13 mouse cellular contexts compared by ENCODE assay signal in genomic region chr13:28426085-28426484, GRCm38 (mm10).
A peak's percentile ranks its signal among the peaks of the same experiment; 100 is the strongest.
DNase-seq lines count a peak whose midpoint lies in the region; ATAC-seq and TF ChIP-seq lines count a peak whose summit lies in the region.
"Had no signal": no experiment of that assay in that cellular context is flagged by ENCODE, and none has a peak within 500 bp of the region (broad histone marks: within the 10 kb centered on the region; RNA-seq: fewer than 3 reads in every experiment).

No protein-coding gene starts in this region.

- TF ChIP-seq CTCF in liver, adult 2 months (IDR thresholded peaks at IDR 0.05; ENCODE audit: low read depth, low read length): no peak
- TF ChIP-seq CTCF in stomach, postnatal 0 days (IDR thresholded peaks at IDR 0.05; ENCODE audit: low read depth): peak; percentile 47

- no peaks in the 10 kb centered on the region for H3K9me3 ChIP-seq in liver, embryonic 11.5 days (ENCODE audit: control insufficient read depth, low read length)
- H3K9me3 ChIP-seq in stomach, postnatal 0 days (ENCODE audit: control insufficient read depth, low read length): no peaks in the 10 kb centered on the region
- H3K9me3 ChIP-seq in kidney, embryonic 15.5 days (replicated peaks): no peaks in the 10 kb centered on the region
- H3K9me3 ChIP-seq: forebrain, embryonic 13.5 days; G1E; neural tube, embryonic 12.5 days had no signal

- no peak for TF ChIP-seq EP300 in stomach, postnatal 0 days (optimal IDR thresholded peaks at IDR 0.05)

- peak; percentile 35 for DNase-seq in embryo, embryonic 11 days
- no peak for DNase-seq in embryo, embryonic 9.5 days (ENCODE audit: extremely low spot score)
- peak; percentile 23 for DNase-seq in liver, adult 2 months (ENCODE audit: extremely low read depth, low read depth, low spot score)
- no peak for DNase-seq in liver, embryonic 11.5 days (ENCODE audit: low spot score)
- DNase-seq in R1 (ENCODE audit: low read depth, low spot score): peak; percentile 36
- no peak for DNase-seq in stomach, postnatal 0 days (ENCODE audit: low spot score)
- DNase-seq in right cerebral cortex, postnatal 25 days: no peak
- DNase-seq: adrenal gland, adult 8-10 months; right cerebral cortex, postnatal 14 days had no signal

- H3K4me2 ChIP-seq in liver, embryonic 11.5 days: no peak overlapping the region
- H3K4me2 ChIP-seq in stomach, postnatal 0 days (replicated peaks; ENCODE audit: low read depth): no peak overlapping the region
- no peak overlapping the region for H3K4me2 ChIP-seq in kidney, embryonic 15.5 days
- H3K4me2 ChIP-seq: forebrain, embryonic 13.5 days; neural tube, embryonic 12.5 days had no signal

- H3K27me3 ChIP-seq in liver, adult 2 months (ENCODE audit: control insufficient read depth, insufficient read depth, low read length): no peaks in the 10 kb centered on the region
- no peaks in the 10 kb centered on the region for H3K27me3 ChIP-seq in liver, embryonic 11.5 days (replicated peaks; ENCODE audit: control insufficient read depth, insufficient read depth, low read length)
- no peaks in the 10 kb centered on the region for H3K27me3 ChIP-seq in stomach, postnatal 0 days (ENCODE audit: control insufficient read depth, insufficient read depth, low read length)
- H3K27me3 ChIP-seq in kidney, embryonic 15.5 days: no peaks in the 10 kb centered on the region
- H3K27me3 ChIP-seq: forebrain, embryonic 13.5 days; neural tube, embryonic 12.5 days had no signal

- H3K27ac ChIP-seq in liver, adult 2 months (replicated peaks; ENCODE audit: insufficient read depth, low read depth, low read length): no peak overlapping the region
- H3K27ac ChIP-seq in liver, embryonic 11.5 days (ENCODE audit: low read depth, low read length): no peak overlapping the region
- no peak overlapping the region for H3K27ac ChIP-seq in stomach, postnatal 0 days (replicated peaks)
- H3K27ac ChIP-seq in kidney, embryonic 15.5 days: no peak overlapping the region
- H3K27ac ChIP-seq: forebrain, embryonic 13.5 days; neural tube, embryonic 12.5 days had no signal

- ATAC-seq in liver, embryonic 11.5 days (replicated peaks; ENCODE audit: low FRiP score): no peak
- no peak for ATAC-seq in stomach, postnatal 0 days (ENCODE audit: low FRiP score, low TSS enrichment)
- no peak for ATAC-seq in kidney, embryonic 15.5 days (replicated peaks; ENCODE audit: low FRiP score)

- H3K4me3 ChIP-seq in liver, adult 2 months (ENCODE audit: insufficient read depth, low read depth, low read length): no peak overlapping the region
- H3K4me3 ChIP-seq in liver, embryonic 11.5 days (ENCODE audit: low read depth, low read length): no peak overlapping the region
- H3K4me3 ChIP-seq in stomach, postnatal 0 days (ENCODE audit: low read depth, low read length): no peak overlapping the region
- H3K4me3 ChIP-seq in kidney, embryonic 15.5 days (replicated peaks): no peak overlapping the region
- H3K4me3 ChIP-seq: forebrain, embryonic 13.5 days; neural tube, embryonic 12.5 days had no signal

- H3K79me2 ChIP-seq in liver, adult 2 months (ENCODE audit: control insufficient read depth, insufficient read depth, low read length): no peaks in the 10 kb centered on the region

- no peak for TF ChIP-seq POLR2A in liver, adult 2 months (IDR thresholded peaks at IDR 0.05; ENCODE audit: extremely low read depth, insufficient read depth, low read length)

- WGBS in liver, adult 2 months: 71% methylated on average over 4 of the region's 4 CpGs
- WGBS in liver, embryonic 11.5 days: 58% methylated on average over 4 of the region's 4 CpGs
- 71% methylated on average over 4 of the region's 4 CpGs for WGBS in stomach, postnatal 0 days
- WGBS in kidney, embryonic 15.5 days: 77% methylated on average over 4 of the region's 4 CpGs

- H3K4me1 ChIP-seq in liver, adult 2 months (ENCODE audit: control insufficient read depth, insufficient read depth, low read length): peaks cover 7% of the 10 kb centered on the region
- no peaks in the 10 kb centered on the region for H3K4me1 ChIP-seq in liver, embryonic 11.5 days (replicated peaks; ENCODE audit: control insufficient read depth, insufficient read depth, low read length)
- no peaks in the 10 kb centered on the region for H3K4me1 ChIP-seq in stomach, postnatal 0 days (replicated peaks; ENCODE audit: control insufficient read depth, insufficient read depth)
- H3K4me1 ChIP-seq in kidney, embryonic 15.5 days: peaks cover 9% of the 10 kb centered on the region; the same call in 1 of the 2 replicates

- H3K36me3 ChIP-seq in liver, adult 2 months (ENCODE audit: control insufficient read depth, insufficient read depth, low read length): no peaks in the 10 kb centered on the region
- no peaks in the 10 kb centered on the region for H3K36me3 ChIP-seq in liver, embryonic 11.5 days (ENCODE audit: control insufficient read depth, insufficient read depth, low read length)
- H3K36me3 ChIP-seq in stomach, postnatal 0 days (ENCODE audit: control insufficient read depth, insufficient read depth, low read length): no peaks in the 10 kb centered on the region
- H3K36me3 ChIP-seq in kidney, embryonic 15.5 days: no peaks in the 10 kb centered on the region
- H3K36me3 ChIP-seq: G1E; neural tube, embryonic 12.5 days had no signal

- no peak overlapping the region for H3K9ac ChIP-seq in liver, adult 2 months (ENCODE audit: low read depth, low read length)
- no peak overlapping the region for H3K9ac ChIP-seq in liver, embryonic 11.5 days (ENCODE audit: low read depth, low read length)
- H3K9ac ChIP-seq in stomach, postnatal 0 days (ENCODE audit: low read length): no peak overlapping the region
- no peak overlapping the region for H3K9ac ChIP-seq in kidney, embryonic 15.5 days
- H3K9ac ChIP-seq: forebrain, embryonic 13.5 days; neural tube, embryonic 12.5 days had no signal

Comparison
In these comparisons a context has a peak if more than half of its experiments do, and no peak if none do; other contexts are left out.
1. DNase-seq: peak in embryo, embryonic 11 days (single experiment), liver, adult 2 months (single experiment) and R1 (single experiment); none in embryo, embryonic 9.5 days (single experiment), liver, embryonic 11.5 days (single experiment), stomach, postnatal 0 days (single experiment) and right cerebral cortex, postnatal 25 days (single experiment).